Mouse (Mus musculus) liver, embryonic 14.5 days (tissue): ENCODE results near the gene Steap1. TPM values are rescaled to one million over a fixed set of nuclear protein-coding genes. Genes with fewer than 3 reads are reported as not detected.

Source experiments
- ATAC-seq: fragments of 200-750 bp; cut with Nextera tagmentation; 2 replicates; pipeline ENCODE4 v1.8.0; 2017; ENCODE audit warnings: moderate number of reproducible peaks, mild to moderate bottlenecking, moderate library complexity; ENCODE audit not compliant: insufficient read depth
- DNase-seq, 3 experiments: peaks; one replicate each; pipeline ENCODE4 v3.0.0-alpha.2; 2012 to 2013; ENCODE audit warnings: low read depth in 3 of 3, low spot score in 3 of 3
- H3K27ac ChIP-seq: fragments of 300-500 bp; sonication (generic); 2 replicates; pipeline ENCODE4 v1.5.1; 2014; ENCODE audit warnings: moderate library complexity, mild to moderate bottlenecking, control low read depth, inconsistent platforms
- H3K27me3 ChIP-seq: fragments of 300-500 bp; sonication (generic); 2 replicates; pipeline ENCODE4 v1.6.1; 2014; ENCODE audit warnings: mild to moderate bottlenecking, low read length, moderate library complexity; ENCODE audit not compliant: control insufficient read depth, insufficient read depth
- H3K36me3 ChIP-seq: fragments of 300-500 bp; sonication (generic); replicated peaks from 2 replicates; pipeline ENCODE4 v1.6.1; 2014; ENCODE audit warnings: low read depth; ENCODE audit not compliant: control insufficient read depth, insufficient read depth
- H3K4me1 ChIP-seq, 2 experiments: fragments of 200-500 bp in 1 of 2; fragments of 300-500 bp in 1 of 2; sonication (generic) in 1 of 2; replicated peaks; 2 replicates each; pipeline ENCODE4 v1.6.1; 2012 to 2014; ENCODE audit warnings: antibody characterized with exemption in 1 of 2, inconsistent platforms in 1 of 2, low read length in 1 of 2; ENCODE audit not compliant: control insufficient read depth in 2 of 2, insufficient read depth in 2 of 2
- H3K4me2 ChIP-seq: fragments of 300-500 bp; sonication (generic); 2 replicates; pipeline ENCODE4 v1.6.1; 2014; ENCODE audit warnings: low read depth, mild to moderate bottlenecking, control low read depth, moderate library complexity
- H3K4me3 ChIP-seq, 2 experiments: fragments of 200-500 bp in 1 of 2; fragments of 300-500 bp in 1 of 2; sonication (generic) in 1 of 2; 2 replicates each; pipeline ENCODE4 v1.5.1; 2012 to 2014; ENCODE audit warnings: low read depth in 2 of 2, low read length in 2 of 2, mild to moderate bottlenecking in 2 of 2, control low read depth in 1 of 2, inconsistent platforms in 1 of 2, moderate library complexity in 1 of 2; ENCODE audit not compliant: insufficient read depth in 1 of 2
- H3K9ac ChIP-seq: fragments of 300-500 bp; sonication (generic); replicated peaks from 2 replicates; pipeline ENCODE4 v1.6.1; 2014; ENCODE audit warnings: mild to moderate bottlenecking, control low read depth, moderate library complexity
- H3K9me3 ChIP-seq: fragments of 300-500 bp; sonication (generic); 2 replicates; pipeline ENCODE4 v1.6.1; 2016; ENCODE audit warnings: low read length, mixed read lengths; ENCODE audit not compliant: control insufficient read depth
- CTCF ChIP-seq: IDR thresholded peaks from 2 replicates; pipeline ENCODE4 v1.5.1; 2016; ENCODE audit warnings: antibody characterized with exemption, low read depth, control low read depth
- EP300 ChIP-seq: IDR thresholded peaks from 2 replicates; pipeline ENCODE4 v1.6.1; 2016; ENCODE audit warnings: antibody characterized with exemption, low read depth
- WGBS: fragments of 180-500 bp; shearing (Covaris S2); extraction: QIAGEN DNeasy Blood & Tissue Kit; methylation state at CpG from one replicate; pipeline ENCODE4 v1.1.7; 2014; ENCODE audit not compliant: insufficient replicate concordance; 5-methylcytosine and 5-hydroxymethylcytosine counted together
- polyA plus RNA-seq, 2 experiments: library from polyadenylated mRNA; depleted of rRNA in 1 of 2; stranded (reverse) in 1 of 2; unstranded in 1 of 2; fragments of >200 nt; fragmentation: Nextera tagmentation in 1 of 2; extraction: Ambion mirVana in 1 of 2; gene quantifications; 2 replicates each; pipeline versions ENCODE4 v1.2.1 to v1.2.3; 2012 to 2014

Steap1 gene
- polyA plus RNA-seq (2012; rRNA removed) (2.1 TPM in 2 replicates), polyA plus RNA-seq (2014; fragmentation: Nextera tagmentation; extraction: Ambion mirVana) (4.9 and 5.7 TPM in 2 replicates)

GRCm38 (mm10) chr5:5748866-5749682 is at the start of gene Steap1:
Steap1 (minus strand) TSS chr5:5749326.
- Histone ChIP-seq H3K36me3 (no peaks in the 10 kb centered on the region), H3K27ac (no peak within 1 kb of the TSS), H3K4me2 (peak within 1 kb of the TSS; percentile 64), H3K9ac (0 out of 2 replicates have a peak within 1 kb of the TSS, but pooled peaks have one; percentile 20), H3K9me3 (no peaks in the 10 kb centered on the region), H3K4me3 (peak within 1 kb of the TSS; percentile 42 to 55), H3K27me3 (no peaks in the 10 kb centered on the region; the same call in 1 of the 2 replicates), H3K4me1 (no peaks in the 10 kb centered on the region)
- DNase-seq: no peak
- TF ChIP-seq EP300: no peak
- peak; percentile 63 for TF ChIP-seq CTCF
- peak; percentile 77 for ATAC-seq
- WGBS: 1% methylated on average over 74 of the region's 75 CpGs

DNA sequence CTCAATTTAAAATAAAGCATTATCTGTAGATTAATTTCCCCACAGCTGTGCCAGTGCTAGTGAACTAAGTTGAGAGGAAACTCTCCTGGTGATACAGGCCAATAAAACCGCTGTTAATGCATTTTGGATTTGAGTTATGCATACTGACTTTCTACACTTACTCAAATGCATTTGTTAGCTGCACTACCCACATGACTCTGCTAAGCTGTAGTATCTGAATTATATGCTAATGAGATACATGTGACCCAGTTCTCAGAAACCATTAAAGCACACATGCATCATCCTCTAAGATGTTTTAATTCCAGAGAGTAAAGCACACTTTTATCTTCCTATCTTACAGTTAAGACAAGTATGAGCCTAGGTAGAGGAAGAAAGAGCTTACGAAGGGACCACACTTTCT is 38.0 kb upstream of the Steap1 start:
- ATAC-seq: no peak
- no peak overlapping the region for H3K27ac ChIP-seq
- H3K4me1 ChIP-seq: no peaks in the 10 kb centered on the region
- DNase-seq: no peak
- no peaks in the 10 kb centered on the region for H3K36me3 ChIP-seq
- no peak overlapping the region for H3K4me2 ChIP-seq
- H3K4me3 ChIP-seq: no peak overlapping the region
- 54% methylated on average over 2 of the region's 2 CpGs for WGBS
- H3K9me3 ChIP-seq: no peaks in the 10 kb centered on the region
- H3K9ac ChIP-seq: no peak overlapping the region
- H3K27me3 ChIP-seq: no peaks in the 10 kb centered on the region
- no peak for TF ChIP-seq EP300

- no peak overlapping the region for H3K4me3 ChIP-seq
- H3K4me1 ChIP-seq: no peaks in the 10 kb centered on the region
- H3K36me3 ChIP-seq: no peaks in the 10 kb centered on the region
- ATAC-seq: no peak
- no peaks in the 10 kb centered on the region for H3K9me3 ChIP-seq
- H3K27ac ChIP-seq: no peak overlapping the region
- no peak for DNase-seq
- no peak overlapping the region for H3K4me2 ChIP-seq
- TF ChIP-seq CTCF (no peak), EP300 (no peak)
- WGBS: 41% methylated on average over 3 of the region's 3 CpGs
- no peaks in the 10 kb centered on the region for H3K27me3 ChIP-seq
- no peak overlapping the region for H3K9ac ChIP-seq
These were observed 7.4 kb upstream of the Steap1 start for GRCm38 (mm10) chr5:5756392-5757019.

DNA sequence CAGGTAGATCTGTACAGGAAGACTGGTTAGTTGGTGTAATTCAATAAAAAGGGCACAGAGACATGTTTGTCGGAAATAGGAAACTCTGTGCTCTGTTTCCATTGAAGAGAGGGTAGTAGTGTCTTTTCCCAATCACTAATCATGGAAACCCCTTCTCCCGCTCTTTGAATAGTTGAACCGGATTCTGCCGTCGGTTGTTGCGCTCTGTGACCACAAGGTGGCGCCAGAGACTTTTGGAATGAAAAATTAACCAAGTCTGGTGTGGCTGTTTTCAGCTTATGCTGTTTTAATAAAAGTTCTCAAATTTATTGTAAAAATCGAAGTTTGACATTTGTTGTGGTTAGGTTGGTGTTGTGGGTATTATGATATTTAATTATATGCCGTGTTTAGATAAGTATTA is 5.9 kb upstream of the Steap1 start:
- 2% methylated on average over 9 of the region's 9 CpGs for WGBS
- no peaks in the 10 kb centered on the region for H3K4me1 ChIP-seq
- H3K9me3 ChIP-seq: no peaks in the 10 kb centered on the region
- ATAC-seq (no peak), DNase-seq (no peak)
- H3K4me2 ChIP-seq: no peak overlapping the region
- H3K4me3 ChIP-seq: no peak overlapping the region
- H3K9ac ChIP-seq: no peak overlapping the region
- no peak overlapping the region for H3K27ac ChIP-seq
- no peaks in the 10 kb centered on the region for H3K36me3 ChIP-seq
- no peak for TF ChIP-seq EP300
- TF ChIP-seq CTCF: peak; percentile 80
- H3K27me3 ChIP-seq: no peaks in the 10 kb centered on the region

DNA sequence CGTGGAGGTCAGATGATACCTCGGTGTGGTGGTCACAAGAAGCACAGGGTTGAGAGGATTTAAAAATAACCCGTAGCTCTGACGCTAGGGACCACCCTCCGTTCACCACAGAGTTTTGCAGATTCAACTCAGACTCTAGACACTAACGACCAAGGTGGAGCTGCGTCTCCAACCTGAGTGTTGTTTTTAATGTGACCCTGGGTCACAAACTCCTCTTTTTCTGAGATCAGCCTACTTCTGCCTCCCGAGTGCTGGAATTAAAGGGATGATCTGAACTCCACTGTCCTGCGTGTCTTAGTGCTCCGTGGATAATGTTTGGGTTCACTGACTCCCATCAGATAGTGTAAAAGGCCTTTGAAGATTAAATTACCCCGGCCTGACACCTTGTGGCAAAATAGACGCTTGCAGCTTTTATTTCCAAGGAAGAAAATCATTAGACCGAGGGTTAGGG is 671 bp upstream of the Steap1 start:
- H3K4me2 ChIP-seq: peak overlapping the region; percentile 64
- peak overlapping the region; percentile 33 to 41 for H3K4me3 ChIP-seq
- no peaks in the 10 kb centered on the region; the same call in 1 of the 2 replicates for H3K27me3 ChIP-seq
- no peak overlapping the region for H3K27ac ChIP-seq
- 2% methylated on average over 13 of the region's 13 CpGs for WGBS
- no peak overlapping the region for H3K9ac ChIP-seq
- no peaks in the 10 kb centered on the region for H3K4me1 ChIP-seq
- no peaks in the 10 kb centered on the region for H3K36me3 ChIP-seq
- peak; percentile 22; the same call in 1 of the 2 replicates for TF ChIP-seq CTCF
- TF ChIP-seq EP300: no peak
- no peak for DNase-seq
- peak; percentile 37; the same call in 1 of the 2 replicates for ATAC-seq
- H3K9me3 ChIP-seq: no peaks in the 10 kb centered on the region
